Mouse (Mus musculus) lung, postnatal 0 days (tissue): ENCODE measurements around the gene Abhd11.

ENCODE experiments used
- CTCF ChIP-seq: IDR thresholded peaks from 2 replicates; pipeline ENCODE4 v1.5.1; 2016; ENCODE audit warnings: antibody characterized with exemption, mild to moderate bottlenecking
- EP300 ChIP-seq: IDR thresholded peaks from 2 replicates; pipeline ENCODE4 v1.6.1; 2016; ENCODE audit warnings: antibody characterized with exemption, mild to moderate bottlenecking, control low read depth

- TF ChIP-seq CTCF (no peak), EP300 (no peak)
These were observed 15.8 kb downstream of the Abhd11 start for GRCm38 (mm10) chr5:135024665-135025224.
